In the genomic region with DNA sequence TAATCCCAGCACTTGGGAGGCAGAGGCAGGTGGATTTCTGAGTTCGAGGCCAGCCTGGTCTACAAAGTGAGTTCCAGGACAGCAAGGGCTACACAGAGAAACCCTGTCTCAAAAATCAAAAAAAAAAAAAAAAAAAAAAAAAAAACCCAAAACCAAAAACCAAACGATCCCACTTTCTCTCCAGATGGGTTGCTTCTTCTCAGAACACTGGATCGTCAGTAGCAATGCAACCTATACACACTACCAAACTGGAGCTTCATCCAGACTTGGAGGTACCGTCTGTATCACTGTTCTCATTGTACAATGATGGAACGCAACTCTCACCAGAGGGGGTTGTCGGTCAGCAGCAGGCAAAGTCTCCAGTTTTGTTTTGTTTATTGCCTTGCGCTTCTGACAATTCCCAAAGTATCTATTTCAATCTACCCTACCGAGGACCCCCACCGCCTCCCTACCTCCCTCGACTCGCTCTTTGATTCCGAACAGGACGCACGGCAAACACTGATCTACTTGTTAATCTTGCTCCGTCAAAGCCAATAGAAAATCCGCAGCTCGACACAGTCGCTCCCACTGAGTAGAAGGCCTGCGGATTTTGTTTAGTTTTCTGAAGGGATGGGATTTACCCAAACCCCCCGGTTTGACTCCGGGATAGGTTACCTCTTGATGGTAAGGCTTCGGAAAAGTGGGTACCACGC, we compare ENCODE assay signal across 8 mouse cellular contexts. TPM values are rescaled to one million over a fixed set of nuclear protein-coding genes. Genes with fewer than 3 reads are reported as not detected.
DNase-seq lines count a peak whose midpoint lies in the region; ATAC-seq and TF ChIP-seq lines count a peak whose summit lies in the region.

No protein-coding gene starts in this region.

- peaks cover 72% of the 10 kb centered on the region for H3K79me2 ChIP-seq in C2C12 (ENCODE audit: control insufficient read depth, insufficient read depth)

- H3K27me3 ChIP-seq in C2C12 (ENCODE audit: control insufficient read depth, insufficient read depth, insufficient read length), result no peaks in the 10 kb centered on the region
- no peaks in the 10 kb centered on the region for H3K27me3 ChIP-seq in liver, embryonic 11.5 days (replicated peaks; ENCODE audit: control insufficient read depth, insufficient read depth, low read length)

- H3K9me3 ChIP-seq in liver, embryonic 11.5 days (ENCODE audit: control insufficient read depth, low read length), result no peaks in the 10 kb centered on the region

- peak overlapping the region; percentile 71 for H3K4me2 ChIP-seq in liver, embryonic 11.5 days

- peaks cover 8% of the 10 kb centered on the region for H3K4me1 ChIP-seq in liver, embryonic 11.5 days (replicated peaks; ENCODE audit: control insufficient read depth, insufficient read depth, low read length)

- no peak for DNase-seq in frontal cortex, adult 2 months (ENCODE audit: extremely low spot score in 1 of 2, low spot score in 1 of 2)
- DNase-seq in liver, embryonic 11.5 days (ENCODE audit: low spot score), result no peak
- peak; percentile 48 for DNase-seq in testis, postnatal 10 days (ENCODE audit: low spot score)
- no peak for DNase-seq in urinary bladder, postnatal 4 days (ENCODE audit: low spot score in 2 of 2)
- DNase-seq in frontal cortex, postnatal 14 days (ENCODE audit: low spot score in 2 of 2), result no peak

- peak; percentile 35 for ATAC-seq in frontal cortex, adult (ENCODE audit: low TSS enrichment)
- ATAC-seq in erythroid progenitor cell, adult 5-6 weeks (replicated peaks; ENCODE audit: low FRiP score, poor library complexity, severe bottlenecking), result peak; percentile 44
- peak; percentile 54 for ATAC-seq in liver, embryonic 11.5 days (replicated peaks; ENCODE audit: low FRiP score)

- 4% methylated on average over 23 of the region's 23 CpGs for WGBS in liver, embryonic 11.5 days

- H3K9ac ChIP-seq in liver, embryonic 11.5 days (ENCODE audit: low read depth, low read length), result peak overlapping the region; percentile 78

- H3ac ChIP-seq in C2C12 (ENCODE audit: control insufficient read depth, insufficient read length, low read depth), result peak overlapping the region; percentile 85

- peaks cover 37% of the 10 kb centered on the region for H3K36me3 ChIP-seq in C2C12 (ENCODE audit: control insufficient read depth, insufficient read depth)
- peaks cover 27% of the 10 kb centered on the region for H3K36me3 ChIP-seq in liver, embryonic 11.5 days (ENCODE audit: control insufficient read depth, insufficient read depth, low read length)

- peak overlapping the region; percentile 70 for H3K27ac ChIP-seq in liver, embryonic 11.5 days (ENCODE audit: low read depth, low read length)

- peaks cover 52% of the 10 kb centered on the region for H3K79me3 ChIP-seq in C2C12 (ENCODE audit: low read depth)

- peak overlapping the region; percentile 84 for H3K4me3 ChIP-seq in C2C12 (ENCODE audit: insufficient read depth, poor library complexity, severe bottlenecking)
- H3K4me3 ChIP-seq in liver, embryonic 11.5 days (ENCODE audit: low read depth, low read length), result peak overlapping the region; percentile 72

- no peak for TF ChIP-seq CTCF in C2C12 (IDR thresholded peaks at IDR 0.05; ENCODE audit: control insufficient read depth, insufficient read depth, insufficient read length)

TF ChIP-seq in C2C12, 6 proteins besides CTCF, POLR2A, EP300 and RAD21:
- no peak for TF ChIP-seq MYOD1 (IDR thresholded peaks at IDR 0.05; ENCODE audit: control insufficient read depth, insufficient read length, low read depth)
- no peak for TF ChIP-seq MAX (IDR thresholded peaks at IDR 0.05)
- no peak for TF ChIP-seq USF1 (IDR thresholded peaks at IDR 0.05; ENCODE audit: low read depth)
- no peak for TF ChIP-seq CEBPB (IDR thresholded peaks at IDR 0.05; ENCODE audit: low read depth)
- TF ChIP-seq MYOG (IDR thresholded peaks at IDR 0.05; ENCODE audit: control insufficient read depth, extremely low read depth, insufficient read length), result no peak
- no peak for TF ChIP-seq FOSL1 (IDR thresholded peaks at IDR 0.05; ENCODE audit: insufficient read depth, low read length, poor library complexity, severe bottlenecking)

RNA-seq across cellular contexts. Expression of a gene that starts 0.5 kb away (rescaled TPM):
- 12.1 and 12.7 TPM in 2 replicates for polyA plus RNA-seq in frontal cortex, adult 2 months (2012; rRNA removed)
- polyA plus RNA-seq in C2C12 (2012; fragmentation: generic; extraction: Trizol), result 43.5 TPM
- total RNA-seq in erythroid progenitor cell, adult 5-6 weeks (2015; ENCODE audit: low replicate concordance), result 21.0 and 32.1 TPM in 2 replicates
- total RNA-seq in erythroid progenitor cell, adult 5-6 weeks (2017; ENCODE audit: low replicate concordance), result 26.5 and 42.9 TPM in 2 replicates
- 120 and 123 TPM in 2 replicates for polyA plus RNA-seq in liver, embryonic 11.5 days (2014; fragmentation: Nextera tagmentation; extraction: Ambion mirVana)

RNA-seq across cellular contexts. Expression of a gene that starts 0.6 kb away (rescaled TPM):
- 124 and 140 TPM in 2 replicates for polyA plus RNA-seq in frontal cortex, adult 2 months (2012; rRNA removed)
- polyA plus RNA-seq in C2C12 (2012; fragmentation: generic; extraction: Trizol), result 141 TPM
- 77.5 and 155 TPM in 2 replicates for total RNA-seq in erythroid progenitor cell, adult 5-6 weeks (2015; ENCODE audit: low replicate concordance)
- total RNA-seq in erythroid progenitor cell, adult 5-6 weeks (2017; ENCODE audit: low replicate concordance), result 20.9 and 74.2 TPM in 2 replicates
- 278 and 298 TPM in 2 replicates for polyA plus RNA-seq in liver, embryonic 11.5 days (2014; fragmentation: Nextera tagmentation; extraction: Ambion mirVana)

RNA-seq across cellular contexts. Expression of a gene that starts 18.4 kb away (rescaled TPM):
- 7.7 and 7.8 TPM in 2 replicates for polyA plus RNA-seq in frontal cortex, adult 2 months (2012; rRNA removed)
- polyA plus RNA-seq in C2C12 (2012; fragmentation: generic; extraction: Trizol), result 0.40 TPM
- 2.2 TPM in 1 of 2 replicates, not detected in the other for total RNA-seq in erythroid progenitor cell, adult 5-6 weeks (2015; ENCODE audit: low replicate concordance)
- total RNA-seq in erythroid progenitor cell, adult 5-6 weeks (2017; ENCODE audit: low replicate concordance), result 1.1 TPM in 1 of 2 replicates, not detected in the other
- polyA plus RNA-seq in liver, embryonic 11.5 days (2014; fragmentation: Nextera tagmentation; extraction: Ambion mirVana), result 2.0 TPM in 2 replicates

RNA-seq across cellular contexts. Expression of a gene that starts 50.9 kb away (rescaled TPM):
- 169 and 186 TPM in 2 replicates for polyA plus RNA-seq in frontal cortex, adult 2 months (2012; rRNA removed)
- 15.4 TPM for polyA plus RNA-seq in C2C12 (2012; fragmentation: generic; extraction: Trizol)
- 15.9 and 31.4 TPM in 2 replicates for total RNA-seq in erythroid progenitor cell, adult 5-6 weeks (2015; ENCODE audit: low replicate concordance)
- 19.4 and 21.5 TPM in 2 replicates for total RNA-seq in erythroid progenitor cell, adult 5-6 weeks (2017; ENCODE audit: low replicate concordance)
- 48.1 and 51.8 TPM in 2 replicates for polyA plus RNA-seq in liver, embryonic 11.5 days (2014; fragmentation: Nextera tagmentation; extraction: Ambion mirVana)
